Mouse (Mus musculus): ENCODE data around the gene Tollip. TPM values are rescaled to one million over a fixed set of nuclear protein-coding genes. Genes with fewer than 3 reads are reported as not detected.

The Tollip gene
- 131 and 134 TPM in 2 replicates for polyA plus RNA-seq (2012; rRNA removed)

DNA sequence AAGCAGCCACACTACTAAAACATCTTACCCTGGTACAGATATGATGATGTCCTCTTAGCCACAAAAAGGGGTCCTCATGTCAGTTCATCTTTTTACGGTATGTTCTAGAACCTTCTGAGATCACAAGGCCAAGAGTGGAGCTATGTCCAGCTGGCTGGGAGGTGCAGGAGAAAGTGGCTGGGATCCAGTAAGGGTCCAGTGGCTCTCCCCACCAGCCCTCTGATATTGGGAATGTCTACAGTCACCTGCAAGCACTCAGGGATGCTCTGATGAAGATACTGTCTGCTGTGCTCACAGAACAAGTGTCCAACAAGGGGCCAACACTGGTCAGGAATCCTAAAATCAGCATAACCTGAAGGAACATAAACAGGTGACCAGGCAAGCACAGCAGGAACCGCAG, at the start of gene Tollip:
Tollip (minus strand) TSS at position 101 of the 400 bp plus-strand sequence.
- WGBS, result 90% methylated on average over 2 of the region's 2 CpGs
- Histone ChIP-seq H3K27me3 (ENCODE audit: control insufficient read depth, insufficient read depth, low read length) (no peaks in the 10 kb centered on the region), H3K4me1 (replicated peaks; ENCODE audit: control insufficient read depth, insufficient read depth, low read length) (no peaks in the 10 kb centered on the region), H3K4me3 (ENCODE audit: control insufficient read depth, insufficient read depth, low read length) (no peak within 1 kb of the TSS), H3K27ac (ENCODE audit: control insufficient read depth, insufficient read depth, low read length) (no peak within 1 kb of the TSS), H3K36me3 (ENCODE audit: control insufficient read depth, insufficient read depth, low read length) (no peaks in the 10 kb centered on the region)
- no peak for TF ChIP-seq POLR2A (IDR thresholded peaks at IDR 0.05; ENCODE audit: control insufficient read depth, extremely low read depth, insufficient read depth, low read length, poor library complexity)
- TF ChIP-seq CTCF (IDR thresholded peaks at IDR 0.05; ENCODE audit: borderline replicate concordance, control insufficient read depth, extremely low read depth, insufficient read depth, low read length, poor library complexity), result no peak
- no peak for DNase-seq

DNA sequence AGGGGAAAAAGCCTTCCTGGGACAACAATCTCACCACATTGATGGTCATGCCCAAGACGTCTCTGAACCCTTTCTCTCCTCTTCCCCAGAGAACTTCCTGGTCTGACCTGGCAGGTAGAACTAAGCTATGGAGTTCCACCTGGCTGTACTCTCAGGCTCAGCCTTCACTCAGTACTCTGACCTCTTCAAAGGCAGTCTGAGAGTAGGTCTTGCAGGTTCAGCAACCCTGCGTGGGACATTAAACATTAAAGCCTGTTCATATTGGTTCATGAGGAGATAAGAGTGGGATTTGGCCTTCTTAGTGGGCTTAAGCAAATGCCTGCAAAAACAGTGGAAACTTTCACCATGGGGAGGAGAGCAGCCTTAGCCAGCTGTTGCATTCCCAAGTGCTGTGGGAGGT, 48.0 kb upstream of the Tollip start:
- 77% methylated on average over 2 of the region's 2 CpGs for WGBS
- Histone ChIP-seq H3K4me3 (ENCODE audit: control insufficient read depth, insufficient read depth, low read length) (no peak overlapping the region), H3K36me3 (ENCODE audit: control insufficient read depth, insufficient read depth, low read length) (no peaks in the 10 kb centered on the region), H3K27ac (ENCODE audit: control insufficient read depth, insufficient read depth, low read length) (no peak overlapping the region), H3K4me1 (replicated peaks; ENCODE audit: control insufficient read depth, insufficient read depth, low read length) (peaks cover 7% of the 10 kb centered on the region), H3K27me3 (ENCODE audit: control insufficient read depth, insufficient read depth, low read length) (no peaks in the 10 kb centered on the region)
- TF ChIP-seq CTCF (IDR thresholded peaks at IDR 0.05; ENCODE audit: borderline replicate concordance, control insufficient read depth, extremely low read depth, insufficient read depth, low read length, poor library complexity), result no peak
- TF ChIP-seq POLR2A (IDR thresholded peaks at IDR 0.05; ENCODE audit: control insufficient read depth, extremely low read depth, insufficient read depth, low read length, poor library complexity), result no peak
- no peak for DNase-seq

DNA sequence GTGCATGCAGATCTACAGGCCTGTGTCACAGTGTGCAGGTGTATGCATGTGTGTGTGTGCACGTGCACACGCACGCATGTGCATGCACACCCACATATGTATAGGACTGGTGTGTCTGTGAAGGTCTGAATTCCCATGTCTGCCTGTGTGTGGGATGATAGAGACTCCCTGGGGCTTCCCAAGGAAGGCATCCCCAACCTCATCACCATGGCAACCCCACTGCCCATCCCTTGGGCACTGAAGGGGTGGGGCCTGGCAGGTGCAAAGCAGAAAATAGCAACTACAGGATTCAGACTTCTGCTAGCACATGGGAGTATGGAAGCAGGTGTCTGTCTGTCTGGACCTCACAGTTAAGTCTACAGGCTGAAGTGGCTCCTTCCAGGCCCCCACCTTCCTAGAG, 44.2 kb upstream of the Tollip start:
- Histone ChIP-seq H3K4me3 (ENCODE audit: control insufficient read depth, insufficient read depth, low read length) (no peak overlapping the region), H3K36me3 (ENCODE audit: control insufficient read depth, insufficient read depth, low read length) (no peaks in the 10 kb centered on the region), H3K27ac (ENCODE audit: control insufficient read depth, insufficient read depth, low read length) (no peak overlapping the region), H3K4me1 (replicated peaks; ENCODE audit: control insufficient read depth, insufficient read depth, low read length) (no peaks in the 10 kb centered on the region), H3K27me3 (ENCODE audit: control insufficient read depth, insufficient read depth, low read length) (no peaks in the 10 kb centered on the region)
- WGBS, result 99% methylated on average over 3 of the region's 3 CpGs
- TF ChIP-seq CTCF (IDR thresholded peaks at IDR 0.05; ENCODE audit: borderline replicate concordance, control insufficient read depth, extremely low read depth, insufficient read depth, low read length, poor library complexity), result no peak
- DNase-seq, result no peak

DNA sequence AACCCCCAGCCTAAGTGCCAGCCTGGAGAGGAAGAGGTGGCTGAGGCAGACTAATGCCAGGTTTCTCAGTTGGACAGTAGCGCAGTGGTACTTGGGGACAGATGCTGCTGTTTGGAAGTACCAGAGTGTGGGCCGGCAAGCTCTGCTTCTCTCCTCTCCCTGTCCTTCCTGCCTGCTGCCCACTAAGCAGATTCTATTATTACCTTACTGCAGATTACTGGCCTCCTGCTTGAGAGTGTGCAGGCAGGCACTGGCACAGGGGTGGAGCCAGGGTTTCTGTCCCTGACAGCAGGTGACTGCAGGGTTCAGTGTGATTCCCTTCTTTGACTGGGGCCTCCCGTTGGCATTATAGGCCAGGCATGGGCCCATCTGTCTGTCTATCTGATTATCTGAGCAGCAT, 43.2 kb upstream of the Tollip start:
- no peak overlapping the region for H3K27ac ChIP-seq (ENCODE audit: control insufficient read depth, insufficient read depth, low read length)
- WGBS, result 82% methylated on average over 3 of the region's 3 CpGs
- no peaks in the 10 kb centered on the region for H3K36me3 ChIP-seq (ENCODE audit: control insufficient read depth, insufficient read depth, low read length)
- TF ChIP-seq CTCF (IDR thresholded peaks at IDR 0.05; ENCODE audit: borderline replicate concordance, control insufficient read depth, extremely low read depth, insufficient read depth, low read length, poor library complexity), result no peak
- no peak for TF ChIP-seq POLR2A (IDR thresholded peaks at IDR 0.05; ENCODE audit: control insufficient read depth, extremely low read depth, insufficient read depth, low read length, poor library complexity)
- H3K4me3 ChIP-seq (ENCODE audit: control insufficient read depth, insufficient read depth, low read length), result no peak overlapping the region
- no peak for DNase-seq
- H3K4me1 ChIP-seq (replicated peaks; ENCODE audit: control insufficient read depth, insufficient read depth, low read length), result no peaks in the 10 kb centered on the region
- no peaks in the 10 kb centered on the region for H3K27me3 ChIP-seq (ENCODE audit: control insufficient read depth, insufficient read depth, low read length)

DNA sequence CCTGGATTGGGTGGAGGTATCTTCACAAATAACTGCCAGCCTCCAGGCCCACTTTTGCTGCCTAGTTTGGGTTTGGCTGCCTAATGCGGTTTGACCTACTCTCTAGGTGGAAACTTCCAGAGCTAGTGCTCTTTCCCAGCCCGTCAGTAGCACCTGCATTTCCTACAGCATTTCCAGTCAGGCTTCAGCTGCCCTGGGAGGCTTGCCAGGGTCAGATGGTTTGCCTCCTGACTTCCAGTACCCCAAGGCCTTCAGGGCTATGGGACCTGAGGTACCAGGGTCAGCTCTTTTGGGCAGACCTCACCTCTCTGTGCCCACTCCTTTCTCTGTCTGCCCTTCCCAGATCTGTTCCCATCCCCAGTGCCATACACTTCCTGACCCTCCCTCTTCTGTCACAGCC, 42.6 kb upstream of the Tollip start:
- H3K27ac ChIP-seq (ENCODE audit: control insufficient read depth, insufficient read depth, low read length), result no peak overlapping the region
- no peak for TF ChIP-seq CTCF (IDR thresholded peaks at IDR 0.05; ENCODE audit: borderline replicate concordance, control insufficient read depth, extremely low read depth, insufficient read depth, low read length, poor library complexity)
- TF ChIP-seq POLR2A (IDR thresholded peaks at IDR 0.05; ENCODE audit: control insufficient read depth, extremely low read depth, insufficient read depth, low read length, poor library complexity), result no peak
- H3K4me1 ChIP-seq (replicated peaks; ENCODE audit: control insufficient read depth, insufficient read depth, low read length), result no peaks in the 10 kb centered on the region
- H3K27me3 ChIP-seq (ENCODE audit: control insufficient read depth, insufficient read depth, low read length), result no peaks in the 10 kb centered on the region
- no peak for DNase-seq
- H3K36me3 ChIP-seq (ENCODE audit: control insufficient read depth, insufficient read depth, low read length), result no peaks in the 10 kb centered on the region
- 89% methylated on average over 2 of the region's 2 CpGs for WGBS
- H3K4me3 ChIP-seq (ENCODE audit: control insufficient read depth, insufficient read depth, low read length), result no peak overlapping the region

DNA sequence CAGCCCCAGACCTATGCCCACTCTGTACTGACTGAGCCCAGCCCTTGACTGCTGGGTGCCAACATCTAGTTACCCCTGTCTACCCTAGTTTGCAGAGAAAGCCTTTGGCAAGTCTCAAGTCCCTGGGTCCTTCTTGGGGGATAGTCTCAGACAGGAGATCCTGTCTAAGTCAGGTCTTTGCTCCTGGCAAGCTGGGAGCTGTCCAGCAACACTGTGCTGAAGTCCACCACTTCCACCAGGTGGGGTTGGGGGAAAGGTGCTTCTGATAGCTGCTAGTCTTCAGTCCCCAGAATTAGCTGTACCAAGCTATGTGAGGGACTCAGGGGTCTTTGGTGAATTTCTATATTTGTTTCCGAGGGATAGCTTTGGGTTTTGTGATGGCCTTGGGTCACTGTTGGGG, 40.8 kb upstream of the Tollip start:
- Histone ChIP-seq H3K36me3 (ENCODE audit: control insufficient read depth, insufficient read depth, low read length) (no peaks in the 10 kb centered on the region), H3K4me1 (replicated peaks; ENCODE audit: control insufficient read depth, insufficient read depth, low read length) (no peaks in the 10 kb centered on the region), H3K4me3 (ENCODE audit: control insufficient read depth, insufficient read depth, low read length) (no peak overlapping the region), H3K27me3 (ENCODE audit: control insufficient read depth, insufficient read depth, low read length) (no peaks in the 10 kb centered on the region), H3K27ac (ENCODE audit: control insufficient read depth, insufficient read depth, low read length) (no peak overlapping the region)
- no peak for TF ChIP-seq CTCF (IDR thresholded peaks at IDR 0.05; ENCODE audit: borderline replicate concordance, control insufficient read depth, extremely low read depth, insufficient read depth, low read length, poor library complexity)
- no peak for TF ChIP-seq POLR2A (IDR thresholded peaks at IDR 0.05; ENCODE audit: control insufficient read depth, extremely low read depth, insufficient read depth, low read length, poor library complexity)
- 86% methylated on average over 1 of the region's 1 CpGs for WGBS
- no peak for DNase-seq

DNA sequence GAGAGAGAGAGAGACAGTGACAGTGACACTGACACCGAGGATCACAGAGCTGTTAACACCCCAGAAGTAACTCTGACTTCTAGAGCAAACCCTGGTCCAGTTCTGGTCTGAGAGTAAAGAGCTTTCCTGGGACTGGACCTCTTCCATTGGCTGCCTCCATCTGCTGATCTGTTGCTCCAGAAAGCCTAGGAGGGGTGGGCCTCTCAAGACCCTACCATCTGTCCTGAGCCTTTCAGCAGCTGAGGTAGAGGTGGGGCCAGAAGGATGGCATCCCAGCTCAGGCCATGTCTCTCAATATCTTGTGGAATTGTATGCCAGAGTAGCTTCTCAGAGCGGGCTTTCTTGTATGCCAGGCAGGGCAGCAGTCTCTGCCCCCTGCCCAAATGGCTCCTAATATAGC, 39.9 kb upstream of the Tollip start:
- no peaks in the 10 kb centered on the region for H3K27me3 ChIP-seq (ENCODE audit: control insufficient read depth, insufficient read depth, low read length)

More for the DNA sequence above, 39.9 kb upstream of the Tollip start:
- Histone ChIP-seq H3K27ac (ENCODE audit: control insufficient read depth, insufficient read depth, low read length) (no peak overlapping the region), H3K4me1 (replicated peaks; ENCODE audit: control insufficient read depth, insufficient read depth, low read length) (no peaks in the 10 kb centered on the region), H3K36me3 (ENCODE audit: control insufficient read depth, insufficient read depth, low read length) (no peaks in the 10 kb centered on the region), H3K4me3 (ENCODE audit: control insufficient read depth, insufficient read depth, low read length) (no peak overlapping the region)
- no peak for DNase-seq
- TF ChIP-seq POLR2A (IDR thresholded peaks at IDR 0.05; ENCODE audit: control insufficient read depth, extremely low read depth, insufficient read depth, low read length, poor library complexity), result no peak
- TF ChIP-seq CTCF (IDR thresholded peaks at IDR 0.05; ENCODE audit: borderline replicate concordance, control insufficient read depth, extremely low read depth, insufficient read depth, low read length, poor library complexity), result no peak
- WGBS, result 81% methylated on average over 2 of the region's 2 CpGs

All from thymus, adult 2 months (tissue).